Mouse (Mus musculus) heart, adult 2 months (tissue): ENCODE results near the gene Nlrp9c. TPM values are rescaled to one million over a fixed set of nuclear protein-coding genes. Genes with fewer than 3 reads are reported as not detected.
"Not testable (repeated sequence)": the region's sequence is repeated elsewhere in the genome, so short reads cannot be mapped to it uniquely, and the experiment has no call there.

Experiments used
- DNase-seq, 2 experiments: peaks; one replicate each; pipeline ENCODE4 v3.0.0; 2021
- H3K27ac ChIP-seq: fragments of 200-600 bp; 2 replicates; pipeline ENCODE4 v1.8.1; 2022
- H3K27me3 ChIP-seq: fragments of 200-500 bp; 2 replicates; pipeline ENCODE4 v1.6.1; 2012; ENCODE audit warnings: mild to moderate bottlenecking, low read length, inconsistent platforms, mixed read lengths; ENCODE audit not compliant: control insufficient read depth, insufficient read depth
- H3K36me3 ChIP-seq: fragments of 200-500 bp; 2 replicates; pipeline ENCODE4 v1.6.1; 2012; ENCODE audit warnings: low read length, inconsistent platforms; ENCODE audit not compliant: control insufficient read depth, insufficient read depth
- H3K4me1 ChIP-seq: fragments of 200-500 bp; 2 replicates; pipeline ENCODE4 v1.6.1; 2011; ENCODE audit warnings: low read length; ENCODE audit not compliant: control insufficient read depth, insufficient read depth
- H3K4me3 ChIP-seq: fragments of 200-600 bp; 2 replicates; pipeline ENCODE4 v1.8.1; 2022
- H3K79me2 ChIP-seq: fragments of 200-500 bp; replicated peaks from 2 replicates; pipeline ENCODE4 v1.6.1; 2012; ENCODE audit warnings: mild to moderate bottlenecking, inconsistent platforms, low read length, moderate library complexity, mixed read lengths; ENCODE audit not compliant: control insufficient read depth, insufficient read depth
- H3K9ac ChIP-seq: fragments of 200-500 bp; 2 replicates; pipeline ENCODE4 v1.6.1; 2012; ENCODE audit warnings: low read depth, mild to moderate bottlenecking, control low read depth, inconsistent platforms, low read length, mixed read lengths
- CTCF ChIP-seq: fragments of 200-600 bp; IDR thresholded peaks from 2 replicates; pipeline ENCODE4 v1.8.1; 2022; ENCODE audit warnings: antibody characterized with exemption, mild to moderate bottlenecking, moderate library complexity
- EP300 ChIP-seq: fragments of 200-500 bp; IDR thresholded peaks from 2 replicates; pipeline ENCODE4 v1.6.1; 2011; ENCODE audit warnings: low read depth, low read length, control low read depth; ENCODE audit not compliant: insufficient read depth
- POLR2A ChIP-seq: fragments of 200-500 bp; IDR thresholded peaks from 2 replicates; pipeline ENCODE4 v1.6.1; 2011; ENCODE audit warnings: mild to moderate bottlenecking, low read depth, low read length, control low read depth; ENCODE audit not compliant: insufficient read depth
- WGBS: fragments of 180-500 bp; shearing (Covaris S2); methylation state at CpG from one replicate; pipeline ENCODE4 v1.1.7; 2018; 5-methylcytosine and 5-hydroxymethylcytosine counted together
- intact Hi-C: fragments of 180-260 bp; cut with DNase I; formaldehyde crosslinking; loops from one replicate; pipeline ENCODE4 v1.15.1; 2025
- long read RNA-seq: library from polyadenylated mRNA; stranded (forward); transcript quantifications from one replicate; pipeline ENCODE4 v2.0.0, GENCODE M21; 2021
- polyA plus RNA-seq: library from polyadenylated mRNA; depleted of rRNA; stranded (reverse); fragments of >200 nt; gene quantifications from 2 replicates; pipeline ENCODE4 v1.2.3, GENCODE M21; 2012; rRNA removed
- total RNA-seq, 2 experiments: library from RNA; stranded (reverse); gene quantifications; 2 replicates each; pipeline ENCODE4 v1.2.3; 2021

The Nlrp9c gene
- not detected for total RNA-seq
- polyA plus RNA-seq: not detected in 2 replicates
- long read RNA-seq: 0 reads

- H3K9ac ChIP-seq, H3K27me3 ChIP-seq, H3K4me3 ChIP-seq, intact Hi-C loops, H3K27ac ChIP-seq, DNase-seq, H3K4me1 ChIP-seq, H3K36me3 ChIP-seq, H3K79me2 ChIP-seq: not testable (repeated sequence)
- WGBS: 50% methylated on average over 2 of the region's 2 CpGs
Observed at GRCm38 (mm10) chr7:26403600-26403999, at the start of gene Nlrp9c. Gene Nlrp9c, minus strand, starts transcription at chr7:26403700.

DNA sequence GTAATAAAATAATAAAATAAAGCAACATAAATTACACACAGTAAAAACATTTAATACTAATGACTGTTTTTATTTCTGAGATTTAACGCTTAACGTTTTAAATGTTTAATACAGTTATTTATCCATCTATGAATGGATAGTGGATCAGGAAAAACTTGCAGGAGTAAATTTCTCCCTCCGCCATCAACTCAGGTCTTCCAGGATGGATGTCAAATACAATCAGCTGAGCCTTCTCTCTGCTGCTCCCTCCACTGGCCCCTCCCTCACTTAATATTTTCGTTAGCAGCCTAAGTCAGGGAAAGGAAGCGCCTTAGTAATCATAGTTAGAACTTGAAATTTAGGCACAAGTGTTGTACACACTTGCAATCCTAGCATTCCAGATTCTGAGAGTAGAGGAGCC is 31.3 kb upstream of the Nlrp9c start, which contains the start of gene Nlrp4a:
Gene Nlrp4a, plus strand, starts transcription at position 301 of the 400 bp plus-strand sequence.
- TF ChIP-seq CTCF: no peak
- no peak for TF ChIP-seq POLR2A
- TF ChIP-seq EP300: no peak
- no peaks in the 10 kb centered on the region for H3K36me3 ChIP-seq
- no peaks in the 10 kb centered on the region for H3K4me1 ChIP-seq
- no peak for DNase-seq
- WGBS: 75% methylated on average over 5 of the region's 5 CpGs
- intact Hi-C loops: no loop called here
- no peaks in the 10 kb centered on the region for H3K79me2 ChIP-seq
- no peaks in the 10 kb centered on the region for H3K27me3 ChIP-seq
- no peak within 1 kb of the TSS for H3K4me3 ChIP-seq
- H3K9ac ChIP-seq: no peak within 1 kb of the TSS
- no peak within 1 kb of the TSS for H3K27ac ChIP-seq

GRCm38 (mm10) chr7:26391811-26392210 is 11.7 kb downstream of the Nlrp9c start:
- H3K27me3 ChIP-seq, H3K4me3 ChIP-seq, H3K4me1 ChIP-seq, H3K9ac ChIP-seq, H3K27ac ChIP-seq, intact Hi-C loops, H3K79me2 ChIP-seq, DNase-seq, H3K36me3 ChIP-seq: not testable (repeated sequence)
- 75% methylated on average over 6 of the region's 6 CpGs for WGBS

DNA sequence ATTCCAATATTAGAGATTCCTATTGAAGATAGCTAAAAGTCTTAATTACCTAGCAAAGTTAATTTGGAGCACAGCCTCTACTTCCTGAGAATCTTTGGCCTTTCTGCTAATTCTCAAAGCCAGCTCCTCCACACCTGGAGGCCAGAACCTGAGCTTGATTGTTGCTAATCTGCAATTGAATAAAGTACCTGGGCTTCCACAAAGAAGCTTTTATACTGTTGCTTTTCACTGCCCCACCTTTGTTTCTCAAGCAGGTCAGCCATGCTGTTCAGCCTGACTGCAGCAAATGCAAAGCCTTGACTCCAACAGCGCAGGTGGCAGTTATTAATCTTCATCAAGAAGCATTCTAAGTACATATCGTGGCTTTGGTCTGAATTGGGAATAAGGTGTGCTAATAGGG is 12.4 kb downstream of the Nlrp9c start:
- H3K79me2 ChIP-seq, H3K36me3 ChIP-seq, H3K9ac ChIP-seq, H3K4me1 ChIP-seq, H3K4me3 ChIP-seq, H3K27me3 ChIP-seq, H3K27ac ChIP-seq, DNase-seq, intact Hi-C loops: not testable (repeated sequence)
- WGBS: 60% methylated on average over 2 of the region's 2 CpGs

GRCm38 (mm10) chr7:26386691-26387090 is 16.8 kb downstream of the Nlrp9c start:
- H3K79me2 ChIP-seq, H3K27me3 ChIP-seq, H3K4me3 ChIP-seq, H3K9ac ChIP-seq, H3K4me1 ChIP-seq, H3K27ac ChIP-seq, DNase-seq, H3K36me3 ChIP-seq, intact Hi-C loops: not testable (repeated sequence)
- WGBS: 65% methylated on average over 5 of the region's 5 CpGs

DNA sequence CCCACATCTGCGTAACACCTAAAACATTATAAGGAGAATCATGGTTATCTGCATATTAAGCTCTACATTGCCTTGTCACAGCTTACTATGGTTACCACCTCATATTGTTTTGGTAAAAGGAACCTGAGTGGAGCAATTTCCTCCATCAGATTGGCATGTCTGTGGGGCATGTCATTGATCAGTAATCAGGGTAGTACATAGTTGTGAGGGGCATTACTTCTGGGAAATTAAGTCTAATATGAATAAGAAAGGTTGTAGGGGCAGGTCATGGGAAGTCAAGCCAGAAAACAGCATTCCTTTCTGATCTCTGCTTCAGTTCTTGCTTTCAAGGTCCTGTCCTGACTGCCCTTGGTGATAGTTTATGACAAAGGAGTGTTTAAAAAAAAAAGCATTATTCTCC is 22.7 kb downstream of the Nlrp9c start:
- TF ChIP-seq POLR2A: no peak
- no peak for TF ChIP-seq CTCF
- no peak for TF ChIP-seq EP300
- 94% methylated on average over 1 of the region's 1 CpGs for WGBS
- no peaks in the 10 kb centered on the region for H3K36me3 ChIP-seq
- DNase-seq: no peak
- no peaks in the 10 kb centered on the region for H3K79me2 ChIP-seq
- intact Hi-C loops: no loop called here
- H3K9ac ChIP-seq: no peak overlapping the region
- no peak overlapping the region for H3K27ac ChIP-seq
- H3K4me3 ChIP-seq: no peak overlapping the region
- H3K27me3 ChIP-seq: no peaks in the 10 kb centered on the region
- H3K4me1 ChIP-seq: no peaks in the 10 kb centered on the region

- H3K36me3 ChIP-seq, DNase-seq, H3K4me1 ChIP-seq, H3K9ac ChIP-seq, H3K27ac ChIP-seq, H3K79me2 ChIP-seq, H3K4me3 ChIP-seq, H3K27me3 ChIP-seq, intact Hi-C loops: not testable (repeated sequence)
- WGBS: 68% methylated on average over 5 of the region's 5 CpGs
Observed at GRCm38 (mm10) chr7:26373221-26373620, 30.3 kb downstream of the Nlrp9c start.

DNA sequence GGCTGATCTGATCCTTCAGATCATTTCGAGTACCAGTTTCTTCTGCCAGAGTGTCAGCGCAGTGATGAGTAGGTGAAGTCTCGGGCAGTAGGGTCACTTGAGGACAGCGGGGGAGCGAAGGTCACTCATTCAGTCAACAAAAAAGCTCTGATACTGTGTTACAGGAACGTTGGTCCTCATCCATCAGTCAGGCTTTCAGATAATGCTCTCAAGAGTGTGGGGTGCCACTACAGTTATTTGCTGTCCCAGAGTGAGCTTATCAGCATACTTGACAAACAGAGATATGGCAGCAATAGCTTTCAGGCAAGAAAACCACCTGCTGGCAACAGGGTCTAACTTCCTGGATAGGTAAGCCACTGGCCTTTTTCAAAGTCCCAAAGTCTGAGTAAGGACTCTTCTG is 46.8 kb downstream of the Nlrp9c start:
- H3K9ac ChIP-seq, DNase-seq, H3K36me3 ChIP-seq, H3K4me3 ChIP-seq, H3K27ac ChIP-seq, H3K4me1 ChIP-seq, H3K27me3 ChIP-seq, H3K79me2 ChIP-seq, intact Hi-C loops: not testable (repeated sequence)
- WGBS: 70% methylated on average over 6 of the region's 6 CpGs

DNA sequence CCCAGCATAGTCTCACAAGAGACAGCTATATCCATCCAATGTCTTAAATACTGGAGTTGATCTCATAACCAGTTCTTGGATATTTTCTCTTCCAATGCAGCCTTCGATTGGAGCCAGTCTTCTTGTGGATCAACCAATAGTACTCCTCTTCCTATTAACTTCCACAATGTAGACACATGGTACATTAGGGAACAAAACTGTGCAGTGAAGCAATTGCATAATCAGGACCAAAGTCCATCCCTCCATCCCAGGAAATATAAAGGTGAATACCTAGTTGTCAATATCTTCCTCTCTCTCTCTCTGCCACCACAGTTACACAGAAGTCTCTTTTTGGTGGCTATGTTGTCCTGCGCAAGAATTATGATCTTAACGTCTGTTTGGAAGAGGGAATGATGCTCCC is 51.2 kb downstream of the Nlrp9c start:
- H3K27me3 ChIP-seq, intact Hi-C loops: not testable (repeated sequence)
- 58% methylated on average over 3 of the region's 3 CpGs for WGBS

GRCm38 (mm10) chr7:26350177-26350576 is 53.3 kb downstream of the Nlrp9c start:
- intact Hi-C loops, H3K4me1 ChIP-seq, H3K27ac ChIP-seq, H3K4me3 ChIP-seq, H3K27me3 ChIP-seq, DNase-seq, H3K79me2 ChIP-seq, H3K36me3 ChIP-seq, H3K9ac ChIP-seq: not testable (repeated sequence)

More for the DNA sequence above, 51.2 kb downstream of the Nlrp9c start:
- not testable (repeated sequence) for H3K4me1 ChIP-seq, H3K36me3 ChIP-seq, H3K79me2 ChIP-seq, H3K27ac ChIP-seq, H3K4me3 ChIP-seq, DNase-seq, H3K9ac ChIP-seq
